Mouse (Mus musculus) CH12.LX (cell line): Measurements from ENCODE around the gene Hoxc8. TPM values are rescaled to one million over a fixed set of nuclear protein-coding genes. Genes with fewer than 3 reads are reported as not detected.
A peak's percentile ranks its signal among the peaks of the same experiment; 100 is the strongest.

ENCODE experiments used
- DNase-seq: peaks from one replicate; pipeline ENCODE4 v3.0.0-alpha.2; 2013; ENCODE audit errors: extremely low read depth
- H3K27ac ChIP-seq: 2 replicates; pipeline ENCODE4 v1.5.1; 2012; ENCODE audit warnings: low read depth, mild to moderate bottlenecking, control low read depth, moderate library complexity; ENCODE audit not compliant: insufficient read depth
- H3K27me3 ChIP-seq: replicated peaks from 2 replicates; pipeline ENCODE3; 2012; ENCODE audit warnings: inconsistent platforms
- H3K36me3 ChIP-seq, 2 experiments: replicated peaks in 1 of 2; 2 replicates each; pipeline versions ENCODE3 to v1.6.1; 2012; ENCODE audit warnings: inconsistent platforms in 1 of 2, low read length in 1 of 2, mild to moderate bottlenecking in 1 of 2, mixed read lengths in 1 of 2, moderate library complexity in 1 of 2; ENCODE audit not compliant: control insufficient read depth in 1 of 2, insufficient read depth in 1 of 2
- H3K4me1 ChIP-seq, 2 experiments: 2 replicates each; pipeline ENCODE4 v1.6.1; 2012; ENCODE audit warnings: inconsistent platforms in 1 of 2, moderate library complexity in 1 of 2; ENCODE audit not compliant: insufficient read depth in 2 of 2, control insufficient read depth in 1 of 2
- H3K4me2 ChIP-seq: 2 replicates; pipeline ENCODE4 v1.6.1; 2012; ENCODE audit warnings: low read depth, mild to moderate bottlenecking, control low read depth; ENCODE audit not compliant: poor library complexity, insufficient read depth, severe bottlenecking
- H3K4me3 ChIP-seq, 3 experiments: fragments of 150-350 bp in 1 of 3; sonication (generic) in 1 of 3; replicated peaks in 1 of 3; 2 replicates each; pipeline versions ENCODE3 to v1.5.1; 2011 to 2012; ENCODE audit warnings: low read depth in 2 of 3, low read length in 2 of 3, mild to moderate bottlenecking in 2 of 3, moderate library complexity in 2 of 3, control low read depth in 1 of 3, improper control_type of control experiment in 1 of 3, inconsistent platforms in 1 of 3, mixed read lengths in 1 of 3; ENCODE audit not compliant: poor library complexity in 1 of 3
- H3K79me2 ChIP-seq: replicated peaks from 2 replicates; pipeline ENCODE4 v1.6.1; 2012; ENCODE audit warnings: mild to moderate bottlenecking, moderate library complexity; ENCODE audit not compliant: control insufficient read depth, poor library complexity, insufficient read depth, severe bottlenecking; ENCODE audit errors: extremely low read depth
- H3K9ac ChIP-seq: 2 replicates; pipeline ENCODE4 v1.6.1; 2012; ENCODE audit warnings: low read depth, mild to moderate bottlenecking, control low read depth, moderate library complexity; ENCODE audit not compliant: insufficient read depth
- H3K9me3 ChIP-seq: replicated peaks from 2 replicates; pipeline ENCODE3; 2012; ENCODE audit warnings: low read length, inconsistent platforms, mixed read lengths
- CHD1 ChIP-seq: IDR thresholded peaks from 2 replicates; pipeline ENCODE4 v1.6.1; 2012; ENCODE audit warnings: low read depth, low read length, improper control_type of control experiment, inconsistent platforms
- CTCF ChIP-seq, 2 experiments: IDR thresholded peaks in 1 of 2; conservative IDR thresholded peaks in 1 of 2; 2 replicates each; pipeline ENCODE4 v1.5.1; 2011 to 2012; ENCODE audit warnings: low read depth in 2 of 2, low read length in 2 of 2, improper control_type of control experiment in 1 of 2, inconsistent platforms in 1 of 2, mild to moderate bottlenecking in 1 of 2, moderate library complexity in 1 of 2
- GABPA ChIP-seq: IDR thresholded peaks from 2 replicates; pipeline ENCODE4 v1.6.1; 2012; ENCODE audit warnings: low read depth, low read length, improper control_type of control experiment, inconsistent platforms; ENCODE audit not compliant: insufficient replicate concordance
- JUND ChIP-seq: conservative IDR thresholded peaks from 2 replicates; pipeline ENCODE4 v1.6.1; 2011; ENCODE audit warnings: low read depth, low read length, improper control_type of control experiment
- KAT2A ChIP-seq: IDR thresholded peaks from 2 replicates; pipeline ENCODE4 v1.6.1; 2012; ENCODE audit warnings: low read length, improper control_type of control experiment, inconsistent platforms; ENCODE audit not compliant: insufficient replicate concordance
- MAFK ChIP-seq: IDR thresholded peaks from 2 replicates; pipeline ENCODE4 v1.6.1; 2011; ENCODE audit warnings: low read length, improper control_type of control experiment; ENCODE audit not compliant: insufficient replicate concordance
- MEF2A ChIP-seq: IDR thresholded peaks from 2 replicates; pipeline ENCODE4 v1.6.1; 2014; ENCODE audit warnings: low read depth, mild to moderate bottlenecking, inconsistent platforms, low read length, improper control_type of control experiment, borderline replicate concordance
- MXI1 ChIP-seq: IDR thresholded peaks from 2 replicates; pipeline ENCODE4 v1.6.1; 2011; ENCODE audit warnings: mild to moderate bottlenecking, low read depth, low read length, improper control_type of control experiment
- PAX5 ChIP-seq: IDR thresholded peaks from 2 replicates; pipeline ENCODE4 v1.6.1; 2012; ENCODE audit warnings: low read length, inconsistent platforms, mixed read lengths
- RAD21 ChIP-seq: IDR thresholded peaks from 2 replicates; pipeline ENCODE4 v1.6.1; 2011; ENCODE audit warnings: low read depth, mild to moderate bottlenecking, low read length, improper control_type of control experiment, moderate library complexity
- RCOR1 ChIP-seq: conservative IDR thresholded peaks from 2 replicates; pipeline ENCODE4 v1.6.1; 2012; ENCODE audit warnings: low read depth, mild to moderate bottlenecking, inconsistent platforms, low read length, improper control_type of control experiment
- SIN3A ChIP-seq: IDR thresholded peaks from 2 replicates; pipeline ENCODE4 v1.6.1; 2012; ENCODE audit warnings: low read length, improper control_type of control experiment, inconsistent platforms
- SMC3 ChIP-seq: IDR thresholded peaks from 2 replicates; pipeline ENCODE4 v1.6.1; 2011; ENCODE audit warnings: low read depth, low read length, improper control_type of control experiment
- TBP ChIP-seq: conservative IDR thresholded peaks from 2 replicates; pipeline ENCODE4 v1.6.1; 2011; ENCODE audit warnings: low read depth, low read length, improper control_type of control experiment
- USF1 ChIP-seq: IDR thresholded peaks from 2 replicates; pipeline ENCODE4 v1.6.1; 2014; ENCODE audit warnings: low read depth, mild to moderate bottlenecking, inconsistent platforms, low read length, improper control_type of control experiment
- USF2 ChIP-seq: conservative IDR thresholded peaks from 2 replicates; pipeline ENCODE4 v1.6.1; 2011; ENCODE audit warnings: low read depth, low read length, improper control_type of control experiment
- ZC3H11A ChIP-seq: IDR thresholded peaks from 2 replicates; pipeline ENCODE4 v1.6.1; 2012; ENCODE audit warnings: low read depth, mild to moderate bottlenecking, inconsistent platforms, low read length, improper control_type of control experiment
- ZKSCAN1 ChIP-seq: IDR thresholded peaks from 2 replicates; pipeline ENCODE4 v1.6.1; 2012; ENCODE audit warnings: low read depth, inconsistent platforms, low read length, improper control_type of control experiment, borderline replicate concordance
- ZMIZ1 ChIP-seq: IDR thresholded peaks from 2 replicates; pipeline ENCODE4 v1.6.1; 2012; ENCODE audit warnings: low read depth, mild to moderate bottlenecking, inconsistent platforms, low read length, improper control_type of control experiment
- ZNF384 ChIP-seq: IDR thresholded peaks from 2 replicates; pipeline ENCODE4 v1.6.1; 2012; ENCODE audit warnings: low read depth, low read length, improper control_type of control experiment, inconsistent platforms
- dilution Hi-C: fragments of 300-500 bp; cut with MboI; formaldehyde crosslinking; loops from 2 replicates; pipeline ENCODE4 v1.14.3; 2020; ENCODE audit warnings: low sequenced_read_pairs; ENCODE audit not compliant: extremely low pct_unique_long_range_greater_than_20kb, extremely low pct_ligation_motif_present
- in situ Hi-C: fragments of 300-500 bp; cut with MboI; formaldehyde crosslinking; loops from 3 replicates; pipeline ENCODE4 v1.14.3; 2019; ENCODE audit warnings: low sequenced_read_pairs, low pct_ligation_motif_present, low pct_unique_long_range_greater_than_20kb, mixed read lengths
- polyA plus RNA-seq: library from polyadenylated mRNA; unstranded; fragments of >175 nt; gene quantifications from 2 replicates; pipeline ENCODE4 v1.2.1, GENCODE M21; 2012; ENCODE audit warnings: low read depth; ENCODE audit not compliant: insufficient read length
- total RNA-seq, 2 experiments: library from RNA; depleted of rRNA; stranded (reverse); fragments of 300-350 nt in 1 of 2; fragments of >200 nt in 1 of 2; gene quantifications; 2 replicates each; pipeline ENCODE4 v1.2.3; 2012 to 2014

Hoxc8 gene
- total and polyA plus RNA-seq, 3 experiments, result not detected

DNA sequence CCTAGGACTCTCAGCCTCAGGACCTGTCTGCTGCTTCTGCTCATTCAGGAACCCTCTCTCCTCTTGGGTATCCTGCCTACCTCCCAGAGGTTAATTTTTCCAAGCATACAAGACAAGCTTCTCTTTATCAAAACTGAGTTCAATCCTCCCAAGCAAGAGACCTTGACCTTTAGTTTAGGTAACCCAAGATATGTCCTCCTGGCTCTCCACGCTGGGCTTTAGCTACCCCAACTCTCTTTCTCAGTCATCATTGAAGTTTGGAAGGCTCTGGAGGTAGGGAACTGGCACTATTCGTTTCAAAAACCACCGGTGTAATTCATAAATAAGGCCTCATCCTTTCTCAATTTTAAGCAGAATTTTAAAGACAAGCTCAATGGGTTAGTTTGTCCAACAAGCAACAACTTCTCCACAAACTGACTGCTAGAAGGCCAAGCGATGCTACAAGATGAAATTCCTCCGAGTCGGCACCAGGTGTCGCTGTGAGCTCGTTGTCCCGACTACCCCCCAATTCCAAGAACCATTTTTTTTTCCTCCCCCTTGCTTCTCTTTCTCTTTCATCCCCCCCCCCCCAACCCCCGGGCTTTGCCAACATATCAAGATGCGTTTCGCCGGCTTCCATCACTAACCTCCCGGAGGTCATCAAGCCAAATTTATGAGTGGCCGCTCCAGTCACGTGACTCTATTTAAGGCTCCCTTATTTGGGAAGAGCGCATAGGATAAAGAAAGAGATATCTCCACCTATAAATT, 23.0 kb downstream of the Hoxc8 start:
- Histone ChIP-seq H3K4me1 (peaks cover 0 to 37% of the 10 kb centered on the region in 2 experiments; a peak in 2 of 4 replicates), H3K4me3 (no peak overlapping the region), H3K9ac (no peak overlapping the region), H3K9me3 (peaks cover 7% of the 10 kb centered on the region), H3K27me3 (no peaks in the 10 kb centered on the region), H3K79me2 (no peaks in the 10 kb centered on the region)
- dilution Hi-C loops, result no loop called here
- TF ChIP-seq MXI1 (no peak), MEF2A (no peak), CHD1 (no peak), MAFK (no peak), ZNF384 (peak; percentile 91), ZMIZ1 (no peak), SMC3 (peak; percentile 97), CTCF (conservative IDR thresholded peaks at IDR 0.05 in 1 of 2, IDR thresholded peaks at IDR 0.05 in 1 of 2; ENCODE audit: low read depth in 2 of 2, low read length in 2 of 2) (peak; percentile 77 to 92), ZC3H11A (peak; percentile 91), SIN3A (no peak), TBP (no peak), KAT2A (no peak), GABPA (no peak), USF1 (peak; percentile 52), ZKSCAN1 (no peak), JUND (no peak), RCOR1 (no peak), PAX5 (no peak), RAD21 (peak; percentile 88), USF2 (no peak)
- TF ChIP-seq, all 38 proteins: peak for 6
- DNase-seq, result peak; percentile 59
- Histone ChIP-seq H3K27ac (no peak overlapping the region), H3K4me2 (no peak overlapping the region), H3K36me3 (no peaks in the 10 kb centered on the region)
- in situ Hi-C loops, result loop anchor here (10.0 kb wide), 1 partner anchor 161 kb away; no protein-coding TSS in a partner anchor
